ENCODE assay signal across 26 mouse cellular contexts in the genomic region with DNA sequence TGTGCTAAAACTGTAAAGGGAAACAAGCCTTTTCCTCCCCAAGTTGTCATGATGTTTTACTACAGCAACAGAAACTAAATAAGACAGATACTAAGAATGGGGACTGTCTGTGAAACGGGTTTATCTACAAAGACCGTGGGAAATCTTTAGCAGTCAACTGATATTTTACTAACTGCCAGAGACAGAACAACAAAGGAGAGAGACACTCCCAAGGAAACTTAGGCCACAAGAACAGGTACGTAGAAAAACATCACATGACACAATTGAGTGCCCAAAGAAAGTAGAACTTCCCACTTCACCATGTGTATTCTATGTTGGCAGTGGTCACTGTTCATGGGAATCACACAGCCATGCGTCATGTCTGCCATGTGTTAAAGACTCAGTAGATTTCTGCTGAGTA. TPM values are rescaled to one million over a fixed set of nuclear protein-coding genes. Genes with fewer than 3 reads are reported as not detected.
DNase-seq lines count a peak whose midpoint lies in the region; ATAC-seq and TF ChIP-seq lines count a peak whose summit lies in the region.
"Had no signal": no experiment of that assay in that cellular context is flagged by ENCODE, and none has a peak within 500 bp of the region (broad histone marks: within the 10 kb centered on the region; RNA-seq: fewer than 3 reads in every experiment).

No protein-coding gene starts in this region.

- no peak for TF ChIP-seq POLR2A in heart, adult 2 months (IDR thresholded peaks at IDR 0.05; ENCODE audit: insufficient read depth, low read depth, low read length)

- intact Hi-C loops in heart, adult 2 months (cut with DNase I), result no loop called here

- no peak for ATAC-seq in midbrain, embryonic 13.5 days
- no peak for ATAC-seq in midbrain, embryonic 16.5 days
- ATAC-seq in G1E (ENCODE audit: extremely low read depth, insufficient number of reproducible peaks, low FRiP score, poor library complexity, severe bottlenecking), result no peak
- ATAC-seq: activated CD4-positive, CD25-positive, alpha-beta regulatory T cell, adult 4 months; CD4-positive, CD25-positive, alpha-beta regulatory T cell, adult 4 months; forebrain, embryonic 14.5 days; forebrain, postnatal 0 days; Patski had no signal

- no peak overlapping the region for H3K27ac ChIP-seq in heart, adult 2 months
- H3K27ac ChIP-seq in midbrain, embryonic 13.5 days, result peak overlapping the region; percentile 1; the same call in 1 of the 2 replicates
- H3K27ac ChIP-seq in midbrain, embryonic 16.5 days (ENCODE audit: low read length), result no peak overlapping the region
- no peak overlapping the region for H3K27ac ChIP-seq in embryonic facial prominence, embryonic 10.5 days (replicated peaks)
- H3K27ac ChIP-seq: embryonic facial prominence, embryonic 13.5 days; embryonic facial prominence, embryonic 15.5 days; forebrain, embryonic 10.5 days; forebrain, embryonic 12.5 days had no signal

- no peak for TF ChIP-seq CTCF in heart, adult 2 months (IDR thresholded peaks at IDR 0.05)
- no peak for TF ChIP-seq CTCF in G1E (IDR thresholded peaks at IDR 0.05; ENCODE audit: low read depth, low read length)

- H3K9me3 ChIP-seq in midbrain, embryonic 13.5 days, result 0 out of 2 replicates have a peak, but pooled peaks cover 3% of the 10 kb centered on the region
- H3K9me3 ChIP-seq in midbrain, embryonic 16.5 days (replicated peaks; ENCODE audit: control insufficient read depth, low read length, poor library complexity, severe bottlenecking), result no peaks in the 10 kb centered on the region
- H3K9me3 ChIP-seq in G1E (replicated peaks), result peaks cover 3% of the 10 kb centered on the region; the same call in 1 of the 2 replicates
- no peaks in the 10 kb centered on the region for H3K9me3 ChIP-seq in embryonic facial prominence, embryonic 10.5 days
- H3K9me3 ChIP-seq: embryonic facial prominence, embryonic 13.5 days; embryonic facial prominence, embryonic 15.5 days; forebrain, embryonic 10.5 days; forebrain, embryonic 12.5 days had no signal

- no peak overlapping the region for H3K4me3 ChIP-seq in heart, adult 2 months
- no peak overlapping the region for H3K4me3 ChIP-seq in midbrain, embryonic 13.5 days (replicated peaks)
- no peak overlapping the region for H3K4me3 ChIP-seq in midbrain, embryonic 16.5 days (ENCODE audit: low read depth, low read length)
- peak overlapping the region; percentile 48; the same call in 1 of the 2 replicates for H3K4me3 ChIP-seq in G1E (ENCODE audit: low read depth, low read length)
- H3K4me3 ChIP-seq in embryonic facial prominence, embryonic 10.5 days, result no peak overlapping the region
- H3K4me3 ChIP-seq: embryonic facial prominence, embryonic 13.5 days; embryonic facial prominence, embryonic 15.5 days; erythroblast, embryonic 14.5 days; forebrain, embryonic 10.5 days; forebrain, embryonic 12.5 days had no signal

- no peaks in the 10 kb centered on the region for H3K4me1 ChIP-seq in heart, adult 2 months (ENCODE audit: control insufficient read depth, insufficient read depth, low read length)
- H3K4me1 ChIP-seq in midbrain, embryonic 13.5 days (replicated peaks), result no peaks in the 10 kb centered on the region
- no peaks in the 10 kb centered on the region for H3K4me1 ChIP-seq in midbrain, embryonic 16.5 days (ENCODE audit: control insufficient read depth, insufficient read depth, low read length)
- H3K4me1 ChIP-seq in G1E (ENCODE audit: insufficient read depth, low read depth, low read length), result peaks cover 38% of the 10 kb centered on the region
- H3K4me1 ChIP-seq in embryonic facial prominence, embryonic 10.5 days, result no peaks in the 10 kb centered on the region
- H3K4me1 ChIP-seq: embryonic facial prominence, embryonic 15.5 days; forebrain, embryonic 10.5 days; forebrain, embryonic 12.5 days had no signal

- DNase-seq in heart, adult 11 months, result peak; percentile 22
- no peak for DNase-seq in heart, adult 2 months
- DNase-seq in G1E (ENCODE audit: low spot score), result no peak
- DNase-seq in embryonic facial prominence, embryonic 10.5 days (ENCODE audit: low spot score), result no peak
- DNase-seq: adrenal gland, adult 8-10 months; adrenal gland, postnatal 14 days; adrenal gland, postnatal 36 days; B cell, adult 2 months; cerebellum, adult 11-12 months; cerebellum, adult 2 months; cerebellum, adult 9-10 months; cerebellum, postnatal 10 days; cerebellum, postnatal 25 days; forebrain, postnatal 0 days had no signal

- 75% methylated on average over 4 of the region's 4 CpGs for WGBS in heart, adult 2 months
- 85% methylated on average over 4 of the region's 4 CpGs for WGBS in midbrain, embryonic 13.5 days
- 92% methylated on average over 4 of the region's 4 CpGs for WGBS in midbrain, embryonic 16.5 days
- 93% methylated on average over 4 of the region's 4 CpGs for WGBS in embryonic facial prominence, embryonic 10.5 days

- H3K27me3 ChIP-seq in heart, adult 2 months (ENCODE audit: control insufficient read depth, insufficient read depth, low read length), result no peaks in the 10 kb centered on the region
- no peaks in the 10 kb centered on the region for H3K27me3 ChIP-seq in midbrain, embryonic 13.5 days
- no peaks in the 10 kb centered on the region for H3K27me3 ChIP-seq in midbrain, embryonic 16.5 days (ENCODE audit: control insufficient read depth, insufficient read depth, low read depth, low read length)
- H3K27me3 ChIP-seq in G1E (ENCODE audit: insufficient read depth, low read length), result no peaks in the 10 kb centered on the region
- no peaks in the 10 kb centered on the region for H3K27me3 ChIP-seq in embryonic facial prominence, embryonic 10.5 days (replicated peaks; ENCODE audit: low read depth, poor library complexity, severe bottlenecking)
- H3K27me3 ChIP-seq: CH12.LX; embryonic facial prominence, embryonic 13.5 days; embryonic facial prominence, embryonic 15.5 days; forebrain, embryonic 12.5 days; Patski had no signal

- no peak for TF ChIP-seq EP300 in heart, adult 2 months (IDR thresholded peaks at IDR 0.05; ENCODE audit: insufficient read depth, low read depth, low read length)

- no peak overlapping the region for H3K9ac ChIP-seq in heart, adult 2 months (ENCODE audit: low read depth, low read length)
- H3K9ac ChIP-seq in midbrain, embryonic 13.5 days (replicated peaks), result no peak overlapping the region
- H3K9ac ChIP-seq in midbrain, embryonic 16.5 days (ENCODE audit: low read depth, low read length), result no peak overlapping the region
- H3K9ac ChIP-seq: embryonic facial prominence, embryonic 13.5 days; embryonic facial prominence, embryonic 15.5 days; forebrain, embryonic 12.5 days; forebrain, postnatal 0 days had no signal

- H3K36me3 ChIP-seq in heart, adult 2 months (ENCODE audit: control insufficient read depth, insufficient read depth, low read length), result no peaks in the 10 kb centered on the region
- 0 out of 2 replicates have a peak, but pooled peaks cover 2% of the 10 kb centered on the region for H3K36me3 ChIP-seq in midbrain, embryonic 13.5 days
- no peaks in the 10 kb centered on the region for H3K36me3 ChIP-seq in midbrain, embryonic 16.5 days (ENCODE audit: control insufficient read depth, insufficient read depth, low read length)
- H3K36me3 ChIP-seq in G1E (replicated peaks), result peaks cover 2% of the 10 kb centered on the region
- H3K36me3 ChIP-seq in embryonic facial prominence, embryonic 10.5 days (replicated peaks), result no peaks in the 10 kb centered on the region
- H3K36me3 ChIP-seq: embryonic facial prominence, embryonic 13.5 days; embryonic facial prominence, embryonic 15.5 days; forebrain, embryonic 10.5 days had no signal

- no peak overlapping the region for H3K4me2 ChIP-seq in midbrain, embryonic 13.5 days (replicated peaks)
- no peak overlapping the region for H3K4me2 ChIP-seq in midbrain, embryonic 16.5 days (ENCODE audit: low read length)
- H3K4me2 ChIP-seq: embryonic facial prominence, embryonic 13.5 days; embryonic facial prominence, embryonic 15.5 days; forebrain, embryonic 12.5 days had no signal

- no peaks in the 10 kb centered on the region for H3K79me2 ChIP-seq in heart, adult 2 months (replicated peaks; ENCODE audit: control insufficient read depth, insufficient read depth, low read length)

RNA-seq across cellular contexts. Expression of a gene that starts 49.9 kb away (rescaled TPM):
- total RNA-seq in heart, adult 2 months (2021), result 1 to 10 TPM; 4.3 to 5.2 TPM
- polyA plus RNA-seq in heart, adult 2 months (2012; rRNA removed), result 3.5 and 5.8 TPM in 2 replicates
- polyA plus RNA-seq in midbrain, embryonic 13.5 days (2015; fragmentation: Nextera tagmentation; extraction: Ambion mirVana), result 8.0 and 9.9 TPM in 2 replicates
- 4.3 and 4.8 TPM in 2 replicates for polyA plus RNA-seq in midbrain, embryonic 16.5 days (2015; fragmentation: Nextera tagmentation; extraction: Ambion mirVana)
- total RNA-seq in G1E (2014; fragmentation: Nextera tagmentation), result 2.4 and 4.5 TPM in 2 replicates
- 2.8 and 3.0 TPM in 2 replicates for total RNA-seq in G1E (2017)
- 1.5 and 1.8 TPM in 2 replicates for polyA plus RNA-seq in G1E (2012)
- 4.2 and 5.7 TPM in 2 replicates for polyA plus RNA-seq in embryonic facial prominence, embryonic 10.5 days (2016; fragmentation: Nextera tagmentation; extraction: Ambion mirVana)
- total RNA-seq: CH12.LX had no signal
- polyA plus RNA-seq: activated CD4-positive, CD25-positive, alpha-beta regulatory T cell, adult 4 months; CD4-positive, CD25-positive, alpha-beta regulatory T cell, adult 4 months had no signal
